Mouse (Mus musculus) megakaryocyte-erythroid progenitor cell, adult 5-6 weeks (primary cell): ENCODE measurements around the gene Tfb2m. TPM values are rescaled to one million over a fixed set of nuclear protein-coding genes. Genes with fewer than 3 reads are reported as not detected.

Experiments used
- ATAC-seq: replicated peaks from 2 replicates; pipeline ENCODE4 v1.8.0; 2016; ENCODE audit warnings: mild to moderate bottlenecking, inconsistent platforms; ENCODE audit not compliant: severe bottlenecking, poor library complexity, low FRiP score, low TSS enrichment
- total RNA-seq, 2 experiments: library from RNA; stranded (forward) in 1 of 2; stranded (reverse) in 1 of 2; fragments of 200-1000, 215-1000 nt in 1 of 2; fragments of >200 nt in 1 of 2; fragmentation: Nextera tagmentation in 1 of 2; gene quantifications; 2 replicates each; pipeline ENCODE4 v1.2.3; 2014 to 2017

Tfb2m gene
- total RNA-seq, 2 experiments from 2014 or later = 44.8 to 77.9 TPM

GRCm38 (mm10) chr1:179511895-179512294, 34.2 kb downstream of the Tfb2m start:
- ATAC-seq = no peak

DNA sequence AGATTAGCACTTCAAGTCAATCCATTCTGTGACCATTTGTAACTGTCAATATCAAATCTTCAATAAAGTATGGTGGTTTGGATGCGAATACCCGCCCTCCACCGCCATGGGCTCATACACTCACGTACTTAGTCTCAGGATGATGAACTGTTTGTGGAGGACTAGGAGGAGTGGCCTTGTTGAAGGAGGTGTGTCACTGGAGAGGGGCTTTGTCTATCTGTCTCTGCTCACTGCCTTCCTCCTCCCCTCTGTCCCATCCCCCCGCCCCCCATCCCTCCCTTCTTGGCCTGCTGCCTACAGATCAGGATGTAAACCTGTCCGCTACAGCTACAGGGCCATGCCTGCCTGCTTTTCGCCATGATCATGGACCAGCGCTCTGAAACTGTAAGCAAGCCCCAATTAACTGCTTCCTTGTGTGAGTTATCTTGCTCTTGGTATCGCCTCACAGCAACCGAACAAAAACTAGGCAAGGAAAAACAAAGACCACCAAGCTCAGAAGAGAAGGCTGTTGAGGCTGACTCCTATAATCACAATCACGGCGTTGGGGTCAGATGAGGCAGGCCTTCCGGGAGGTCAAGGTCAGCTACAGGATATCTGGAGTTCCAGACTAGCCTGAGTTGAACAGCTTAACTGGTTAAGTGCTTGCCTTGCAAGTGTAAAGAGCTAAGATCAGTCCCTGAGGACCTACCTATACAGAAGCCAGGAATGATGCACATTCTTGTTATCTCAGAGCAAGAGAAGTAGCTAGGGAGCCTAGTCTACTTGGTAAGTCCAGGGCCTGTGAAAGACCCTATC, 35.3 kb downstream of the Tfb2m start:
- ATAC-seq = no peak

DNA sequence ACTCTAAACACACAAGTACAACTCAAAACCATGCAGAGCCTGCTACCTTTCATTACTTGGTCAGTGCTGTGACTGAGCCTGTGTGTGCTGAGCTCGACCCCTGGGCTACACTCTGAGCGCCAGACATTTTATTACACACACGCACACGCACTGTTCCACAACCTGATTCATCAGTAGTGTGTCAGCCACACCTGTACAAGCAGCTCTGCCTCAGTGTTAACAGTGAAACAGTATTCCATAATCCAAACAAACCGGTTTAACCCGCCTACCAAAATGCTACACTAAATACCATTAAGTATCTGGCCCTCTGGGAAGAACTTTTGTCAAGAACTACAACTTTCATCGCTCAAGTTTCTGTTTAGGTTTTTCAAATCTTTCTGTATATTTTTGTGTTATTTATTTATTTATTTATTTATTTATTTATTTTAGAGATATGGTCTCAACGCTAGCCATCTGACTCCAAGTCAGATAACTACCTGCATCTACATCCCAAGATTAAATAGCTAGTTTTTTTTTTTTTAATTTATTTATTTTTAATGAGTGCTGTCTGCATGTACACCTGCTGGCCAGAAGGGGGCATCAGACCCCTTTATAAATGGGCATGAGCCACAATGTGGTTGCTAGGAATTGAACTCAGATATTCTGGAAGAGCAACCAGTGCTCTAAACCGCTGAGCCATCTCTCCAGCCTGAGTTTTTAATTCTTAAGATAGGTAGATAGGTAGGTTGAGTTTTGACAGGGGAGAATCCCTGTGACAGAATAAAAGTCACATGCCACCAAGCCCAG, 39.3 kb downstream of the Tfb2m start:
- ATAC-seq = peak; percentile 60

GRCm38 (mm10) chr1:179502565-179502964, 43.5 kb downstream of the Tfb2m start:
- ATAC-seq = peak; percentile 63; the same call in 1 of the 2 replicates

- no peak for ATAC-seq
These were observed 46.8 kb downstream of the Tfb2m start for GRCm38 (mm10) chr1:179499257-179499656.

- peak; percentile 69 for ATAC-seq
These were observed 53.2 kb downstream of the Tfb2m start for GRCm38 (mm10) chr1:179492908-179493307.

DNA sequence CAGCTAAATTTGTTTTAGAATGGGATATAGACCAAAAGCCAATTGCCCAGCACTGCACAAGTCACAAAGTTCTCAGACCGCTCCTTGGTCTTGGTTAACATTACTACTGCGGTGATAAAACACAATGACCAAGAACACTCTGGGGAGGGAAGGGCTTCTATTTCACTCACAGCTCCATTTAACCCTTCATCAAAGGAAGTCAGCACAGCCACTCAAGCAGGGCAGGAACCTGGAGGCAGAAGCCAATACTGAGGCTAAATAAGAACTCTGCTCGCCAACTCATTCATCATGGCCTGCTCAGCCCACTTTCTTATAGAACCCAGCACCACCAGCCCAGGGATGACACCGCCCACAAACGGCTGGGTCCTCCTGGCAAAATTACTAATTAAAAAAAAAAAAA, 57.5 kb downstream of the Tfb2m start:
- ATAC-seq = no peak

- no peak for ATAC-seq
These were observed 58.1 kb downstream of the Tfb2m start for GRCm38 (mm10) chr1:179487990-179488389.

GRCm38 (mm10) chr1:179487238-179487637, 58.8 kb downstream of the Tfb2m start:
- no peak for ATAC-seq

DNA sequence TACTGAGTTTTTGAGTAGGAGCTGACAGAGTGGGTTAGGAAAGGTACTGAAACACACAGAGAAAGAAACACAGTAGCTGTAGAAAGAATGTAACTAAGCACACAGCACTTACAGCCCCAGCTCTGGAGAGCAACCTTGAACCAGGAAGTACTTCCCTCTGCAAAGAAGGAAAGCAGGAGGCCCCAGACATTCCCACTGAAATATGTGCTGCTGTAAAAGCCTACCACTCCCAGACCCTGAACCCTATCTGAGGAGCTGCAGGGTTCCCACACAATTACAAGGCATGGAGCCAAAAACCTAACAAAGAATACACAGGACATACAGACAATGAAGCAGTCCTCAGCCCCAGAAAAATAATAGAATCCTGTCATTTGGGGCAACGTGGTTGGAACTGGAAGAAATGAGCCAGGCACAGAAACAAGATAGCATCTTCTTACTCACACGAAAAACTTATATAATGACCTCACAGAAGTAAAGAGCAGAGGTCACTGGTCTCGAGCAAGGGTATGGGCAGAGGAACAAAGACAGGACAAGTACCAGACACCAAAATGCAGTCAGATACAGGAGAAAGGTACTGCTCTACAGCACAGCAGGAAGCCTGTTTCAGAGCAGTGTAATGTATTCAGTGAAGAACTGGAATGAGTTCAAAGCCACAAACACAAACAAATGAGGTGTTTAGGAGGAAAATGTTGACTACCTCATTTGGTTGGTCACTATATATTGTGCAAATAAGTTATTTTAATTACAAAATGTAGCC, 60.1 kb downstream of the Tfb2m start:
- no peak for ATAC-seq

- no peak for ATAC-seq
These were observed 65.2 kb downstream of the Tfb2m start for GRCm38 (mm10) chr1:179480862-179481261.

Other genes starting within 250 kb of the Tfb2m start
- 32.2 and 48.9 TPM in 2 replicates for gene Smyd3, start 28.2 kb downstream of the Tfb2m start, total RNA-seq (2014; fragmentation: Nextera tagmentation)
- gene Smyd3, start 28.2 kb downstream of the Tfb2m start, total RNA-seq (2017) = 22.6 and 25.8 TPM in 2 replicates
- gene Cnst, start 103 bp upstream of the Tfb2m start, total RNA-seq (2014; fragmentation: Nextera tagmentation) = 18.3 and 21.0 TPM in 2 replicates
- 16.3 and 18.4 TPM in 2 replicates for gene Cnst, start 103 bp upstream of the Tfb2m start, total RNA-seq (2017)
- 1.4 and 5.1 TPM in 2 replicates for gene Sccpdh, start 121.9 kb upstream of the Tfb2m start, total RNA-seq (2014; fragmentation: Nextera tagmentation)
- 13.2 and 26.4 TPM in 2 replicates for gene Sccpdh, start 121.9 kb upstream of the Tfb2m start, total RNA-seq (2017)
- not detected in 2 replicates for gene Kif28, start 199.0 kb upstream of the Tfb2m start, total RNA-seq (2014; fragmentation: Nextera tagmentation)
- not detected in 2 replicates for gene Kif28, start 199.0 kb upstream of the Tfb2m start, total RNA-seq (2017)